Mouse (Mus musculus) cerebellum, adult 18-20 months (tissue): ENCODE results near the gene Sco2.
A peak's percentile ranks its signal among the peaks of the same experiment; 100 is the strongest.

Experiments
- DNase-seq, 2 experiments: peaks; one replicate each; pipeline ENCODE4 v3.0.0; 2021

Gene Sco2

DNA sequence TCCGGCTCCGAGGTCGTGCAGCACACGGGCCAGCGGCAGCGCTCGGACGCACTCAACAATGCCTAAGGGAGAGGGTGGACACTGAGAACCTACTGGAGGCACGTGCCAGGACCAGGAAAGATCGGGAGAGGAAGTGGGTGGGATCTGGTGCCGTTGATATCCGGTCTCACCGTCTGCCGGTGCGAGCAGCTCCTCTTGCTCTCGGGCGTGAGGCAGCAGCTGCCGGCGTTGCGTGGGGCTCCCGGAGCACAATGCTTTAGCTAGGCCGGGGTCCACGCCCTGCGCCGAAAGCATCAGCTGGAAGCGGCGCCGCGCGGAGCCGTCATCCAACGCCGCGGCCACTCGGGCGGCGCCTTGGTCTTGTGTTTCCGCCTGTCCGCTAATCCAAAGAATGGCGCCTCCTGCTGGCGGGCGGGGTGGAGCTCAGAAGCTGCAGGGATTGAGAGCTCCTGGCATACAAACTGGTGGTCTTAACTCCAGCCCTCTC lies at the start of gene Sco2:
Gene Sco2 (minus strand): TSS at position 85 of the 487 bp plus-strand sequence.
- peak; percentile 93 to 97 for DNase-seq

DNA sequence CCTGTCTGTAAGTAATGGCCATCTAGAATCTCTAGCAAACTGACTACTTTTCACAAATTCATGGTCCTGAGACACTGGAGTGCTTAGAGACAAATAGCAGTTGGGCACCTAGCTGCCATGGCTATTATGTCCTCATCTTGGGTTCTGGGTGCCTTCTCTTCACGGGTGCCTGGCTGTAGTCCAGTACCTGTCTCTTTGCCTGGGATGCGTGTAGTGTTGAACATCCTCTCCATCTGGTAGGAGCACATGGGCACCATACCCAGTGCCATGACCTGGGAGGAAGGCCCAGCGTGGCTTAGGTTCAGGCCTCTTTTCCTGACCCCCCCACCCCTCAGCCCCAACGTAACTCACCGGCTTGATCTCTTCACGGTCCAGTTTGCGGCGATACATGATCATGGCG lies 48.3 kb upstream of the Sco2 start:
- peak; percentile 47 to 48 for DNase-seq

DNA sequence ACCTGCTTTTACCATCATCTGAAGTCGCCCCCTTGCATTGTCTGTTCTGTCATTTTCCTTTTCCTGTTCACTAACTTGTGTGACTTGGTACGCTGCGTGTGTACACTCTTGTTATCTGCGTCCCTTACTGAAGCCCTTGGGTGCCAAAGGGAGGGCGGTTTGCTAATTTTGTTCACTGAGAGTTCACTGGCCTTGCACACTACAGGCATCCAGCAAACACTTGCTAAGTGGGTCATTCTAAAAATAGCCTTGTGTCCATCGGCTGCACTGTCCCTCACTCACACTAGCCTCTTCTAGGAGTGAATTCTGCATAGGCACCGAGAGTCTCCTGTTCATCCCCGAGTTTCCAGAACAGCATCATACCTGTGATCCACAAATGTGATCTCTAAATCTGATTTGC lies 41.6 kb upstream of the Sco2 start:
- DNase-seq, result peak; percentile 34 to 42

DNA sequence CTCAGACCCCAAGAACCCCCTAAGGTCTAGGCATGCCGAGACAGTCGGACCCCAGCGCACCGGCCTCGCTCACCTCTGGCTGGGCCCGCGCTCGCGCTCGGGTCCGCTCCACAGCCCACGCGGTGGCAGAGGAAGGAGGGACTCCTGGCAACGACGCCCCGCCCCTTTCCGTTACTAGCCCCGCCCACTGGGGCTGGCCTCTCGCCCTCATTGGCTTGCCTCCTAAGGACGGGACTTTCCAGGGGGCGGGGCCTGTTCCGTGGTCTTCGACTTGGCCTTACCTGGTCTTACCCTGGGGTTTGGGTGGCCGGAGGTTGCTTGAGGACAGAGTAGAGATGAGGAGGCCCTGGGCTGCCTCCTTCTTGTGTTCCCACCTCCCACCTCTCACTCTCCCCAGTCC lies 36.5 kb upstream of the Sco2 start, which contains the start of gene Syce3:
Gene Syce3 (minus strand): TSS at position 386 of the 400 bp plus-strand sequence.
- DNase-seq, result peak in 1 of 2 experiments; percentile 14

DNA sequence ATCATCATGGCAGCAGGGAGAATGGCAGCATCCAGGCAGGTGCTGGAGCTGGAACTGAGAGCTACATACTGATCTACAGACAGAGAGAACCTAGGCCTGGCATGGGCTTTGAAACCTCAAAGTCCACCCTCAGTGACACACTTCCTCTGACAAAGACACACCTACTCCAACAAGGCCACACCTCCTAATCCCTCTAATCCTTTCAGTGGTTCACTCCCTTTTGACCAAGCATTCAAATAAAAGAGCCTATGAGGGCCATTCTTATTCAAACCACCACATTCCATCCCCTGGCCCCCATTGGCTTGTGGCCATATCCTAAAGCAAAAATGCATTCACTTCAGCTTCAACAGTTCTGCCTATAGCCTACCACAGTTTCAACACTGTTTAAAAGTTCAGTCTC lies 33.0 kb upstream of the Sco2 start:
- no peak for DNase-seq

DNA sequence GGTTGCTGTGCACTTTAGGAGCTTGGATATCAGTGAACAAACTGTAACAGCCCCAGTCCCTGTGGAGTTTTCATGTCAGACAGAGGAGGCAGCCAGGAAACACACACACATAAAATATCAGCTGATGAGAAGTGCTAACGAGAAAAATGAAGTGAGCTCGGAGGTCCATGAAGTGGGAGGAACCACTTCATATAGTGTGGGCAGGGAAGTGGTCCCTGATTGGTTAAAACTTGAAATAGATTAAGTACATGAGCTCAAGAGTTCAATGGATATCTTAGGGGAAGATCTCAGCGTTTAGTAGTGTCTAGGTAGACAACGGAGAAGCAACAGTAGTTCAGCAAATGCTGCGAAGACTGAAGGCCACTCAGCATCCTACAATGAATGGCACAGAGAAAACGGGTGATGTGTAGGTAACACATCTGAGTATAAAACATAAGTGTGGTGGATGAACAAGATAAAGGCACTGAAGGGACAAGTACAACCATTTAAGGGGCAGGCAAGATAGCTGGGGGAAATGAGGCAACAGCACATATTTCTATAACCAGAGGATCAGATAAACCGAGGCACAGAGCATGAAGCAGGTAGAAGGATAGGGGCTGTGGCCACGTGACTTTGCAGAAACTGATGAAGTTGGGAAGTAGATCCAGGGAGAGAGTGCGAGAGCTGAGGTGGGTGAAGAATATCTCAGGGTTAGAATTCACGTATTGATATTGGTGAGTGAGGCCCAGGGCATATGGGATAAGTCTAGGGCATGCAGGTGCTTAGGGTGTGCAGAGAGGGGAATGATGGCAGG lies 31.4 kb upstream of the Sco2 start:
- no peak for DNase-seq

DNA sequence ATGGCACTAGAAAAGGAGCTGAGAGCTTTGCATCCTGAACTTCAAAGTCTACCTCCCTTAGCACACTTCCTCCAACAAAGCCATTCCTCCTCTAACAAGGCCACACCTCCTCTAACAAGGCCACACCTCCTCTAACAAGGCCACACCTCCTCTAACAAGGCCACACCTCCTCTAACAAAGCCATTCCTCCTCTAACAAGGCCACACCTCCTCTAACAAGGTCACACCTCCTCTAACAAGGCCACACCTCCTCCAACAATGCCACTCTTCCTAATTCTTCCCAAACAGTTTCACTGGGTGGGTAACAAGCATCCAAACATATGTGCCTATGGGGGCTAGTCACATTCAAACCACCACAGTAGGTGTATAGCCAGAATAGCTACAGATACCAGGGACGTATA lies 28.8 kb upstream of the Sco2 start:
- DNase-seq, result no peak

DNA sequence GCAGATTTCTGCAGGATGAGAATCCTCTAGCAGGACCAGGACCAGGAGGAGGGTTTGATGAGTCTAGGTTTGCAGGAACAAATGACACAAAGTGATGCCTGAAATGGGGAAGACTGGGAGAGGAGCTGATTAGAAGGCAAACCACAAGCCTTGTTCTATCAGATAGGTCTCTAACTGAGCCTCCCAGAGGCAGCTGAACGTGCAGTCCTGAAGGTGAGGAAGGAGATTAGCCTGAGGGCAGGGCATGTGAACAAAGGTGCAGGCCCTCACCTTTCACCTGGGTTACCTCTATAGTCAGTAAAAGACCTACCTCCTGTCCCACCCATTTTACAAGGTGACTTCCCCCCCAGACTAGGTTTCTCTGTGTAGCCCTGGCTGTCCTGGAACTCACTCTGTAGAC lies 26.1 kb upstream of the Sco2 start:
- DNase-seq, result no peak

DNA sequence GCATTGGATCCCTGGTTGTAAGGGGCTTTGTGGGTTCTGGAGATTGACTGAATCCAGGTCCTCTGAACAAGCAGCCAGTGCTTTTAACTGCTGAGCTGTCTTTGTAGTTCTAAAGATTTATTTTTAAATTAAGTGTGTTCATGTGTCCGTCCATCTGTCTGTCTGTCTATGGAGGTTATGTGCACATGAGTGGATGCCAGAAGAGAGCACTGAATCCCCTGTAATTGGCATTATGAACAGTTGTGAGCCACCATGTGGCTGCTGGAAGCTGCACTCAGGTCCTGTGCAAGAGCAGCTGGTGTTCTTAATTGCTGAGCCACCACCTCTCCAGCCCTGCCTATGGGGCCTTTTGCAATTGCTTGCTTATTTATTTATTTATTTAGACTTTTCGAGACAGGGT lies 24.5 kb upstream of the Sco2 start:
- DNase-seq, result peak in 1 of 2 experiments; percentile 10

DNA sequence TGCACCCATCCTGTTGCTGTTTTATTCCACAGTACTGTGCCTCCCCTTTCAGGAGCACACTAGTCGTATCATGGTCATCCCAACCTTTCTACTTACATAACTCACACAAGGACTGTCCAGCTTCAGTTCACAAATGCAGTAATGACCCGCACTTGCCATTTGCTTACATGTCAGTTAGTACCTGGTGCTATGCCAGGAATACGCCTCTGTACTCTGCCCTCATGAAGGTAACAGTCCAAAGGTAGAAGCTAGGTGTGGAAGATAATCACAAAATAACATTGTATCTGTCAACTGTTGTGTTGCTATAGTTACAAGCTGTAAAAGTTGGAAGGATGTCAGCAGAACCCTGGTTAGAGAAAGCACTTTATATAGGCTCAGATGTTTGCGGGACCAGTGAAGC lies 23.2 kb upstream of the Sco2 start:
- DNase-seq, result no peak

DNA sequence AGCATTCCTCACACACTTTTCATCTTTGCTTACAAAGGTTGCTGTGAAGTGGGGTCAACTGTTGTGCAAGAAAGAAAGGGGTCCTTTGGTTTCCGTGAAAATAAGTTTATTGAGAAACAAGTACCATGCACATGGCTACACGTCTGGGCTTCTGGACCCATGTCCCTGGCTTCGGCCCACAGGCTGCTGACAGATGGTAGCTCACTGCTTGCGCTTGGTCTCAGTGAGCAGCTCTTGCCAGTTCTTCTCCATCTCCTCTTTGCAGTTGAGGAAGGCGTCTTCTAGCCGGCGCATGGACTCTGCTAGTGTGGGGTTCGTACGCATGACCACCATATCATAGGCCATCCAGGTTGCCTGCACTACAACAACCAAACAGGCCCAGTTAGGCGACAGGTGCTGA lies 16.4 kb upstream of the Sco2 start:
- peak; percentile 55 to 65 for DNase-seq

DNA sequence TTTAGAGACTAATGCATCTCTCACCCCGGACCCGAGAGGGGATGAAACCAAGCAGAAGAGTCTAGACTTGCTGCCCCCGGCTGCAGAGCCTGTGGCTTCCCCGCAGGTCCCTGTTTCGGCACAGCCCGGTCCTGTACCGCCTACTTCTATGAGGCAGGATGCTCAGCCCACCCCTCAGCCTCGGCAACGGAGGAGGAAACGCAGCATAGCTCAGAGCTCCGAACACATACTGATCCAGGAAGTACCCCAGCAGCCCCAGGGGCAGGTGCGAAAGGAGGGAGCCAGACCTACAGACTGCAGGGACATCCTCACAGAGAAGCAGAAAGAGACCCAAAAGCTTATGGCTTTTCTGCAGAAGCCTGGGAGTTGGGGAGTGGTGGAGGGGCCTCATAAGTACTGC lies 13.5 kb upstream of the Sco2 start:
- DNase-seq, result no peak

DNA sequence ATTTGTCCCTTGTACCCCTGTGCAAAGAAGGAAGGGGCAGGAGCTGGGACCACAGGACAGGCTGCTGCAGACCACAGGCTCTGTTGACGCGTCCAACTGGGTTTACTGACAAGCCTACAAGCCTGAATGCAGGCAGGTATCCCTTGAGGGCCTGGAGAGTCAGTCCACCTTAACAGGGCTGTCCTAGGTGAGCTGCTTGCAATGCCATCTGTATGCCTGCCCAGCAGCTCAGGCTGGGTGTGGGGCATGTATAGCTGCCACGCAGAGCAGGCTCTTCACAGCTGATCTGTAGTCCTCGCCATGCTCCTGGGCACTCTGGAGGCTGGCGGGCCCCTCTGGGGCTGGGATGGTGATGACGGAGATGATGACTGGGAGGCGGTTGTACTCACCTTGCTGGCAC lies 11.0 kb upstream of the Sco2 start, which contains the start of gene Klhdc7b:
Gene Klhdc7b (plus strand): TSS at position 301 of the 400 bp plus-strand sequence.
- DNase-seq, result no peak

DNA sequence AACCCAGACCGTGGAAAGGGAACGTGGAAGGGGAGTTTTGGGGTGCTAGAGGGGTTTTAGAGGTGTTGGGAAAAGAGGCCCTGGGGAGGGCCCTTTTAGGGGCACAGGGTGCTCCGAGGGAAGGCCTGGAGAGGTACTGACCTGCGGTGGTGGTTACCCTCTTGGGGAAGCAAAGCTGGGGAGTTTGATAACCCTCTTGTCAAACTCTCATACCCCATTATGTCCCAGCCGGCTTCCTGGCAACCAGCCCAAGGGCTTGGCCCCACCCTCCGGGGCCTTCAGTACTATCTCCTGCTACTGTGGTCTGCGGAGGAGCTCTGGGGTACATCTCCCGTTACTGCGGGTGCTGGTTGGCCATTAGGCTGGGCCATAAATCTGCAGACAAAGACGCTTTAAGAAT lies 5.8 kb upstream of the Sco2 start:
- peak; percentile 61 to 69 for DNase-seq

DNA sequence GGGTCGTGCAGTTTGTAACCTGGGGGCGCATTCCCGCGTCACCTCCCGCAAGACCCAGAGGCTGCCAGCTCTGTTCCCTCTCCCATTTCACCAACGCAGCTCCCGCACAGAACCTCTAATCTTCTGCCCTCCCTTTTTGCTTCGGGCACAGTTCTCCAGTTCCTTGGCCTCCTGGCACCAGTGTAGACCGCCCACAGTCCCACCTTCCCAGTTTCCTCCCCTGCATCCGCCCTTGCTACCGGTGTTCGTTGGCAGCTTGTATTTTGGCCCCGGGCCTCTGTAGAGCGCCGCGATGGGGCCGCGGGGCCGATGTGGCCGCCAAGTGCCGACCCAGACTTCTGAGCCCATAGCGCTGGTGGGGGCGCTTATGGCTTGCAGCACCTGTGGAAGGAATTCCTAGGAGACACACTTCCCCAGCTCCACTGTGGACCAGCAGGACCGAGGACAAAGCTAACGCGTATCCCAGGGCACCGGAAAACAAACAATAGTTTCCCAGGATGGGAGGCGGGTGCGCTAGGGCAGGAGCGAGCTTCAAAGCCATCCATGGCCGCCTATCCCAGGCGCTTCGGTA lies 5.3 kb upstream of the Sco2 start, which contains the start of gene Odf3b:
Gene Odf3b (minus strand): TSS at position 452 of the 571 bp plus-strand sequence.
- DNase-seq, result peak; percentile 86 to 89

DNA sequence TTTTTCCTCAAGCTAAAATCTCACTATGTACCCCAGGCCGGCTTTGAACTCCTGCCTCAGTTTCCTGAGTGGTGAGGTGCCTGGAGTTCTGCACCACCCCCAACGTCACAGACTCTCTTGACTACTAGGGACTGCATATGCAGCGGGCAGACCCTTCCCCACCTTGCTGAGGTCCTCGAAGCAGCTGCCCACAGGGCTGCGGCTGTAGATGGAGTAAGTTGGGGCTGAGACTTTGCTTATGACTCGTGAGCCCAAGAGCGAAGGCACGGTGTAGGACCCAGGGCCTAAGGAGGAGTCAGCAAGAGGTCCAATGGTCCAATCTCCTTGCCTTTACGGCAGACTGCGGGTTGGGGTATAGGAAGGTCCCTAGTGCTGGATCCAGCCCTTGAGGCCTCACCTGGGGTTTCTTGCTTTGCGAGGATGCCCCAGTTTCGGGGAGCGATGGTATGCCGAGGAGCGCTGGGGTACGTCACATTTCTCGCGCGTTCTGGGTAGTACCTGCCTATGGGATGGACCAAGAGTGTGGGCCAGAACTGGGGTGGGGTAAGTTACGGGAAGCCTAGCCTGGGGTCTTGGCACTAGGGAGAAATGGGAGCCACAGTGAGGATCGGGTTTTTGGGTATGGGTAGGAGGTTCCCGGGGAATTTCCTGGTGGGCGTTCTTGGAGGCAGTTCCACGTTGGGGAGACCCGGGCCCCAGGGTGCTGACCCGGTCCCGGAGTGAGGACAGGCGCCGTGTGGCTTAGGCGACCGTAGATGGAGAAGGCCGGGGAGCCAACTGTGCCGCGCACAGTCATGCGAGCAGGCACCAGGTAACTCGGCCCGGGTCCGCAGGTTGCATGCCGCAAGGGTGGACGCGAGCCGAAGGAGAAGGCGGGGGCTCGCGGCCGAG lies 4.5 kb upstream of the Sco2 start:
- DNase-seq, result peak in 1 of 2 experiments; percentile 57

DNA sequence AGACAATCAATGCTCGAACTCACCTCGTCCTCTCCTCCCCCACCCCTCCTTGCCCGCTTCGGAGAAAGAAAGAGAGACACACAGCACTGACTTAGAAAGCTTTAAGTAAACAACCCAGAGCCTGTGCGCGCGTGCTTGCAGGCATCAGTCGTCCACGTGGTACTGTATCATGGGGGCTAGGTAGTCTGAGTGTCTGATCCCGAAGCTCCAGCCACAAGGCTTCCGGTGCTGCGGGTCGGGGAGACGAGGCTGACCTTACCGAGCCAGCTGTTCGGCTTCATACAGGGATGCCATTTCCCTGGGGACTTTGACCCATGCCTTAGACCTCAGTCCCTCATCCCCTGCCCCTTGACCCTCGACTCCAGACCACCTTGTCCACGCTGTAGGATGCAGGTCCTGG lies 3.7 kb upstream of the Sco2 start:
- peak in 1 of 2 experiments; percentile 39 for DNase-seq

DNA sequence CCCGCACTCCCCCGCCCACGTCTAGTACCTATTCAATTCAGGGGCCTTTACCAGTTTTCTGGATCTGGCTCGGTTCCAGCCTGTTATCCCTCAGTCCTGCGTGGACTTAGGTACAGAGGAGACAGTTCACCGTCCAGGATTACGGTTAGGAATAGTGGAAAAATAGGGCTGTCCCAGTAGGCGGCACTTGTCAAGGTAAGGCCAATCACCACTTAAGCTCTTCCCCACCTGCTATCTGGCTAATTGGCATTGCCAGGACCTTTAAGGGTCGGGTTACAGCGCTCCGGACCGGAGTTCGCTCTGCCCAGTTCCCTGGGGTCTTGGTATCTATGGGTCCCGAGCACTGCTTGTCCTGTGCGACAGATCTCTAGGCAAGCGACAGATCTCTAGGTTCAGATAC lies 3.3 kb upstream of the Sco2 start, which contains the start of gene Tymp:
Gene Tymp (minus strand): TSS at position 83 of the 400 bp plus-strand sequence.
- peak in 1 of 2 experiments; percentile 31 for DNase-seq

DNA sequence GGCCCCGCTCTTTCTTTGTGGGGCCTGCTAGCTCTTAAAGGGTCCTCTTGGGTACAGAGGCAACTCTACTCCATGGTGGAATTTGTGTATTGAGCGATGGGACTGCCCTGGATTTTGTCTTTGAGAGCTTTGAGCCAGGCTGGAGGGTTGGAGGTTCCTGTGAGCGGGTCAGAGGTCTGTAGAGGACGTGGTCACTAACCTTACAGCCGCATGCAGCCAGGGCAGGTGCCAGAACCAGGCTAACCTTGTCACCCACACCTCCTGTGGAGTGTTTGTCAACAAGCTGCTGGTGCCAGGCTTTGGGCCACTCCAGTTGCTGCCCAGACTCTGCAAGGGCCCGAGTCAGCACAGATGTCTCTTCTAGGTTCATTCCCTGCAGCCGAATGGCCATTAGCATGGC lies 2.4 kb upstream of the Sco2 start:
- DNase-seq, result peak in 1 of 2 experiments; percentile 22

DNA sequence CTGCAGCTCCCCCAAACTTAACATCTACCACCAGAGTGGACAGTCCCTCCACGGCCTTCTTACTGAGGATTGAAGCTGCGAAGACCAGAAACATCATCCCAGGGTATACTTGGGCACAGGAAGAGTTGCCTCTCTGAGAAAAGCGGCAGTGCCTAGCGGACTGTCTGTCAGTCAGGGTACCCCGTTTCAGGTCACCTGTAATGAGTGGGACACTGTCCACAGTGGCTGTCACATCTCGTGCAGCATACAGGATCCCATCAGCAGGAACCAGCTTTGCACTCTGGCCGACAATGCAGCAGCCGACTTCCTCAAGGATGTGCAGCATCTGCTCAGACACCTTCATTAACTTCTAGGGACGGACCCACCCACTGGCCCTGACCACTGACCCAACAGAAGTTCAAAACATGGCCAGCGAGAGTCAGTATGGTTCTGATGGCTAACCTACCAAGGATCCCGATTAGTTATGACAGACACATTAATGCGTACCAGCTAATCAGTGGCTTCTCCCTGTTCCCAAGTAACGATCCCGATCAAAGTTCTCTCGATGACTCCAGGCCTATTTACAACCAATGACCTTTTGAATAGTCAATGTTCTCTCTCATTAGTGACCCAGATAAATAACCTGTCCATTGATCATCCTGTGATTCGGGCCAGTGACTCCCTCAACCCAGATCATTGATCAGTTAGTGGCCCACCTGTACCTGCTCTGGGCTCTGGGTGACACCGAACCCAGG lies 1.3 kb upstream of the Sco2 start:
- DNase-seq, result peak in 1 of 2 experiments; percentile 22

DNA sequence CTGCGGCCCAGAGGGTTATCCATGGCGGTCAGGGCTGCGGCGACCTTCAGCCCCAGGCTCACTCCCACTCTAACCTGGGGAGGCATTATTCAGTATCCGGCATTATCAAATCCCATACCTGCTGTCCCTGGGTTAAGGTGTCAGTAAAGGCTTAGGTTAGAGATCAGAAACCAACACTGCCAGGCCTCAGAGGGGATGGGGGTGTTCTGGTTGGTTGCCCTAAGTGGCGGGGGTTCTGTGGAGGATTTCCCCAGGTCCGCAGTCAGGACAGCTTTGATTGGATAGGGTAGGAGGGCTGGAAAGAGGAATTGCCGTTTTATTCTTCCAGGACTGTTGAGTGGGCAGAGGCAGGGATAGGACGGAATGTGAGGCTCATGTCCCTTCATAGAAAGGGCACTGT lies 694 bp upstream of the Sco2 start:
- no peak for DNase-seq
